Mouse (Mus musculus) layer of hippocampus, adult 11-12 months (tissue): ENCODE measurements around the gene Hecw2.
A peak's percentile ranks its signal among the peaks of the same experiment; 100 is the strongest.

ENCODE experiments used
- DNase-seq: peaks from one replicate; pipeline ENCODE4 v3.0.0; 2022; ENCODE audit warnings: low spot score

Hecw2 gene

GRCm38 (mm10) chr1:53784291-53784720 lies 410.7 kb downstream of the Hecw2 start:
- peak; percentile 9 for DNase-seq

- no peak for DNase-seq
Measured at GRCm38 (mm10) chr1:53782956-53783355, 412.0 kb downstream of the Hecw2 start.

- no peak for DNase-seq
Measured at GRCm38 (mm10) chr1:53782079-53782478, 412.9 kb downstream of the Hecw2 start.

GRCm38 (mm10) chr1:53781311-53781710 lies 413.7 kb downstream of the Hecw2 start:
- DNase-seq, result no peak

- DNase-seq, result no peak
Measured at GRCm38 (mm10) chr1:53776176-53776905, 418.6 kb downstream of the Hecw2 start.

- DNase-seq, result no peak
Measured at GRCm38 (mm10) chr1:53775545-53775944, 419.4 kb downstream of the Hecw2 start.

GRCm38 (mm10) chr1:53775036-53775435 lies 419.9 kb downstream of the Hecw2 start:
- no peak for DNase-seq

- no peak for DNase-seq
Measured at GRCm38 (mm10) chr1:53774571-53774970, 420.4 kb downstream of the Hecw2 start.

- DNase-seq, result peak; percentile 33
Measured at GRCm38 (mm10) chr1:53773994-53774393, 421.0 kb downstream of the Hecw2 start.

GRCm38 (mm10) chr1:53772967-53773366 lies 422.0 kb downstream of the Hecw2 start:
- DNase-seq, result no peak

- no peak for DNase-seq
Measured at GRCm38 (mm10) chr1:53771476-53771875, 423.5 kb downstream of the Hecw2 start.

GRCm38 (mm10) chr1:53766112-53766511 lies 428.9 kb downstream of the Hecw2 start:
- no peak for DNase-seq

GRCm38 (mm10) chr1:53757316-53757715 lies 437.7 kb downstream of the Hecw2 start:
- no peak for DNase-seq
